Mouse (Mus musculus): ENCODE results near the gene Tgfbr3. TPM values are rescaled to one million over a fixed set of nuclear protein-coding genes. Genes with fewer than 3 reads are reported as not detected.

Tgfbr3 gene
- polyA plus RNA-seq, 1 experiment from 2014 or later: 6.6 TPM

DNA sequence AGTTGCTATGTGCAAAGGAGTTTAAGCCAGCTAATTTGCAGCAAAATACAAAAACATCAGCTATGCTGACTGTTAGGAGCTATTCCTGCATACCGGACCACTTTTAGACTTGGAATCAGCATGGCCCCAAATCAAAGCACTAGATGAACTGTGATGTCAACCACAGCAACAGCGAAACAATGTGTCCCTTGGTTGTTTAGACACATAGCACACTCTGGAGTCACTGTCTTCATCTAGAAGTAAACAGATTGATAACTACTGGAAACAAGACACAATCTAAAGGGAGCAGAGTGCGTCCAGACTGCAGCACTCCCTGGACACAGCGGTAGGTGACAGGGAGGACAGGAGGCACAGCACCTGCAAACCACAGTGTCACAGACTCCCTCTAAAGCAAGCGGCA is 110.2 kb downstream of the Tgfbr3 start:
- no peak overlapping the region for H3K4me2 ChIP-seq
- H3K4me1 ChIP-seq: no peaks in the 10 kb centered on the region
- WGBS: 85% methylated on average over 5 of the region's 5 CpGs
- H3K9ac ChIP-seq (replicated peaks): no peak overlapping the region
- H3K27me3 ChIP-seq (replicated peaks): no peaks in the 10 kb centered on the region
- no peaks in the 10 kb centered on the region for H3K36me3 ChIP-seq
- no peaks in the 10 kb centered on the region for H3K9me3 ChIP-seq (replicated peaks)
- no peak for ATAC-seq (ENCODE audit: low FRiP score)
- H3K4me3 ChIP-seq (replicated peaks): no peak overlapping the region
- H3K27ac ChIP-seq (replicated peaks): no peak overlapping the region

- H3K4me3 ChIP-seq (replicated peaks): no peak overlapping the region
- 43% methylated on average over 6 of the region's 6 CpGs for WGBS
- no peaks in the 10 kb centered on the region for H3K9me3 ChIP-seq (replicated peaks)
- H3K36me3 ChIP-seq: no peaks in the 10 kb centered on the region
- no peak overlapping the region for H3K27ac ChIP-seq (replicated peaks)
- no peak overlapping the region for H3K9ac ChIP-seq (replicated peaks)
- H3K27me3 ChIP-seq (replicated peaks): no peaks in the 10 kb centered on the region
- no peaks in the 10 kb centered on the region for H3K4me1 ChIP-seq
- H3K4me2 ChIP-seq: no peak overlapping the region
- no peak for ATAC-seq (ENCODE audit: low FRiP score)
Measured at GRCm38 (mm10) chr5:107177791-107178190, 111.6 kb downstream of the Tgfbr3 start.

DNA sequence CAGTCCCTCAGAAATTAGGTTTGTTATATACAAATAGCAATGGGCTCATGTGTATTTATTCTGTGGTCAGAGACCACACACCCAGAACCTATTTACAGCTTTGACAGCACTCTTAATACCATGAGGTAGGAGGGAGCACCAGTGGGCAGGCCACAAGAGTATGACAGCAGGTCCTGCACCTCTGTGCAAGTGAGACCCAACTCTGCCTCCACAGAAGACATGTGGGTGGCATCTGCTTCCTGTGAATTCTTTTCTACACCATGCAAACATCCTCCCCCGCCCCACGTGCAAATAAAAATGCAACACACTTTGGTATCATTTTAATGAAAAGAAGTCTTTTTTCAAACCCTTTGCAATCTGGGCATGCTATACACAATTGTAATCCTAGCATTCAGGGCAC is 112.2 kb downstream of the Tgfbr3 start:
- no peaks in the 10 kb centered on the region for H3K36me3 ChIP-seq
- no peak for ATAC-seq (ENCODE audit: low FRiP score)
- no peaks in the 10 kb centered on the region for H3K4me1 ChIP-seq
- H3K27ac ChIP-seq (replicated peaks): no peak overlapping the region
- H3K4me2 ChIP-seq: no peak overlapping the region
- no peaks in the 10 kb centered on the region for H3K9me3 ChIP-seq (replicated peaks)
- H3K4me3 ChIP-seq (replicated peaks): no peak overlapping the region
- H3K27me3 ChIP-seq (replicated peaks): no peaks in the 10 kb centered on the region
- no peak overlapping the region for H3K9ac ChIP-seq (replicated peaks)
- 78% methylated on average over 2 of the region's 2 CpGs for WGBS

DNA sequence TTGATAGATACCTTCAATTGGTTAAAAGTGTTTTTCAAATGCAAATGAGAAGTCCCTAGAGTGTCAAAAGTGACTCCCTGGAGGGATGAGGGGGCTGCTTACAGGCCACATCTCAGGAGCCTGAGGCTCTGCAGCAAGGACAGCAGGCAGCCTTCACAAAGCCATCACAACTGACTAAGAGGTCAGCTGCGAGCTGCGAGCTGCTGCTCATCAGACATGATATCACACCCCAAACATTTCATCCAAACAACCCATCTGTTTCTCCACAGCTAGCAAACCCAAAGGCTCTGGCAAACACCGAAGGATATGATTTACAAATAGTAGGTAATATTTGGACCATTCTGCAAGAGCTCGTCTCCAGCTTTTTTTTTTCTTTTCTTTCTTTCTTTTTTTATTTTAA is 112.6 kb downstream of the Tgfbr3 start:
- H3K27me3 ChIP-seq (replicated peaks): no peaks in the 10 kb centered on the region
- no peaks in the 10 kb centered on the region for H3K36me3 ChIP-seq
- no peak overlapping the region for H3K9ac ChIP-seq (replicated peaks)
- no peak overlapping the region for H3K4me3 ChIP-seq (replicated peaks)
- H3K9me3 ChIP-seq (replicated peaks): no peaks in the 10 kb centered on the region
- 43% methylated on average over 4 of the region's 4 CpGs for WGBS
- no peak for ATAC-seq (ENCODE audit: low FRiP score)
- H3K4me1 ChIP-seq: no peaks in the 10 kb centered on the region
- H3K4me2 ChIP-seq: no peak overlapping the region
- H3K27ac ChIP-seq (replicated peaks): no peak overlapping the region

- no peaks in the 10 kb centered on the region for H3K4me1 ChIP-seq
- H3K27ac ChIP-seq (replicated peaks): no peak overlapping the region
- H3K4me3 ChIP-seq (replicated peaks): no peak overlapping the region
- no peak for ATAC-seq (ENCODE audit: low FRiP score)
- no peaks in the 10 kb centered on the region for H3K36me3 ChIP-seq
- WGBS: 61% methylated on average over 4 of the region's 4 CpGs
- H3K4me2 ChIP-seq: no peak overlapping the region
- H3K9me3 ChIP-seq (replicated peaks): no peaks in the 10 kb centered on the region
- no peak overlapping the region for H3K9ac ChIP-seq (replicated peaks)
- H3K27me3 ChIP-seq (replicated peaks): no peaks in the 10 kb centered on the region
Measured at GRCm38 (mm10) chr5:107176196-107176595, 113.2 kb downstream of the Tgfbr3 start.

- Histone ChIP-seq H3K36me3 (no peaks in the 10 kb centered on the region), H3K27me3 (replicated peaks) (no peaks in the 10 kb centered on the region), H3K9me3 (replicated peaks) (no peaks in the 10 kb centered on the region), H3K27ac (replicated peaks) (no peak overlapping the region), H3K9ac (replicated peaks) (no peak overlapping the region), H3K4me1 (no peaks in the 10 kb centered on the region), H3K4me3 (replicated peaks) (no peak overlapping the region), H3K4me2 (no peak overlapping the region)
- no peak for ATAC-seq (ENCODE audit: low FRiP score)
Measured at GRCm38 (mm10) chr5:107174188-107174587, 115.2 kb downstream of the Tgfbr3 start.

- Histone ChIP-seq H3K9me3 (replicated peaks) (no peaks in the 10 kb centered on the region), H3K27ac (replicated peaks) (no peak overlapping the region), H3K9ac (replicated peaks) (no peak overlapping the region), H3K4me1 (no peaks in the 10 kb centered on the region), H3K4me2 (no peak overlapping the region), H3K36me3 (no peaks in the 10 kb centered on the region), H3K4me3 (replicated peaks) (no peak overlapping the region), H3K27me3 (replicated peaks) (no peaks in the 10 kb centered on the region)
- WGBS: 85% methylated on average over 2 of the region's 2 CpGs
- ATAC-seq (ENCODE audit: low FRiP score): no peak
Measured at GRCm38 (mm10) chr5:107173483-107173882, 115.9 kb downstream of the Tgfbr3 start.

GRCm38 (mm10) chr5:107171861-107172260 is 117.6 kb downstream of the Tgfbr3 start:
- 74% methylated on average over 7 of the region's 7 CpGs for WGBS
- Histone ChIP-seq H3K4me3 (replicated peaks) (no peak overlapping the region), H3K4me1 (peaks cover 13% of the 10 kb centered on the region), H3K9ac (replicated peaks) (no peak overlapping the region), H3K9me3 (replicated peaks) (no peaks in the 10 kb centered on the region), H3K27ac (replicated peaks) (no peak overlapping the region), H3K27me3 (replicated peaks) (no peaks in the 10 kb centered on the region), H3K4me2 (no peak overlapping the region), H3K36me3 (no peaks in the 10 kb centered on the region)
- no peak for ATAC-seq (ENCODE audit: low FRiP score)

DNA sequence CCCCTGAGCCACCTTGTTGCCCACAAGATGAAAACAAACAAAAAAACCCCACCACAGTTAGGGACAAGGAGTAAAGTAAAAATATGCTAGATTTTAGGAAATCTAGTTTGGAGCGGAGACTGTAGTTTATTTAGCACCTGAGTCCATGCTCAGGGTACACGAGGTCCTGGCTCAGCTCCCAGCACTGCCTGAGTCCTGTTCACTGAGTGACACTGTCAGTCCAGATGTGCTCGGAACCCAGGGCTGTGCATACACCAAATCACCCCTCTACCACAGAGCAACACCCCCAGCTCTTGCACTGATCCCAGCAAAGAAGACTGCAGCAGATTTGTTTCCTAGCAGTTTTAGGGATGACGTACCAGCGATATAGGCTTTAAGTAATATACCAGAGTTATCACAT is 119.6 kb downstream of the Tgfbr3 start:
- no peak overlapping the region for H3K9ac ChIP-seq (replicated peaks)
- no peaks in the 10 kb centered on the region for H3K9me3 ChIP-seq (replicated peaks)
- H3K4me2 ChIP-seq: no peak overlapping the region
- H3K4me1 ChIP-seq: peaks cover 14% of the 10 kb centered on the region
- H3K27me3 ChIP-seq (replicated peaks): no peaks in the 10 kb centered on the region
- H3K36me3 ChIP-seq: no peaks in the 10 kb centered on the region
- no peak overlapping the region for H3K4me3 ChIP-seq (replicated peaks)
- no peak for ATAC-seq (ENCODE audit: low FRiP score)
- WGBS: 82% methylated on average over 5 of the region's 5 CpGs
- H3K27ac ChIP-seq (replicated peaks): no peak overlapping the region

DNA sequence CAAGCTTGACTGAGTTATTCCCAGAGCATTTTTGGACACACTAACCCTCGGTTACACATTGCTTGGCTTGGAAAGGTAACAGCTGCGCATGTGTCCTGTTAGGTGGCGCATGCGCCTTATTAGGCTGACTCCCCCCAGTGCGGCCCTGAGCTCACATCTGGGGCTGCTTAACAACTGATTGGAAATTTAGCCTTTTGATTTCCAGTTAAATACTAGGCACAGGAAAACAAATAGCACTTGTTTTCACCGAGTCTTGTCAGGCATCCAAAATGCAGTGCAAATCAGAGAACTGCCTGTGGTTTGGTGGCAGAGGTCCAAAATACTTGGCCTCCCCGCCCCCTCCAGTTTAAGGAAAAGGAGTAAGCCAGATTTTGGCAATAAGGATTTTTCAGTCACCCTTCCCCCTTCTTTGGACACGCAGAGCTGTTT is 121.5 kb downstream of the Tgfbr3 start:
- Histone ChIP-seq H3K4me1 (peaks cover 14% of the 10 kb centered on the region), H3K27me3 (replicated peaks) (no peaks in the 10 kb centered on the region), H3K9me3 (replicated peaks) (no peaks in the 10 kb centered on the region), H3K36me3 (no peaks in the 10 kb centered on the region), H3K27ac (replicated peaks) (peak overlapping the region; percentile 33), H3K9ac (replicated peaks) (no peak overlapping the region), H3K4me3 (replicated peaks) (no peak overlapping the region), H3K4me2 (peak overlapping the region; percentile 41)
- peak; percentile 85 for ATAC-seq (ENCODE audit: low FRiP score)
- 34% methylated on average over 8 of the region's 8 CpGs for WGBS

- Histone ChIP-seq H3K9ac (replicated peaks) (no peak overlapping the region), H3K4me1 (peaks cover 14% of the 10 kb centered on the region), H3K4me3 (replicated peaks) (no peak overlapping the region), H3K27me3 (replicated peaks) (no peaks in the 10 kb centered on the region), H3K27ac (replicated peaks) (peak overlapping the region; percentile 33), H3K9me3 (replicated peaks) (no peaks in the 10 kb centered on the region), H3K36me3 (no peaks in the 10 kb centered on the region), H3K4me2 (peak overlapping the region; percentile 41)
- 57% methylated on average over 12 of the region's 12 CpGs for WGBS
- ATAC-seq (ENCODE audit: low FRiP score): no peak
Measured at GRCm38 (mm10) chr5:107167373-107167772, 122.1 kb downstream of the Tgfbr3 start.

DNA sequence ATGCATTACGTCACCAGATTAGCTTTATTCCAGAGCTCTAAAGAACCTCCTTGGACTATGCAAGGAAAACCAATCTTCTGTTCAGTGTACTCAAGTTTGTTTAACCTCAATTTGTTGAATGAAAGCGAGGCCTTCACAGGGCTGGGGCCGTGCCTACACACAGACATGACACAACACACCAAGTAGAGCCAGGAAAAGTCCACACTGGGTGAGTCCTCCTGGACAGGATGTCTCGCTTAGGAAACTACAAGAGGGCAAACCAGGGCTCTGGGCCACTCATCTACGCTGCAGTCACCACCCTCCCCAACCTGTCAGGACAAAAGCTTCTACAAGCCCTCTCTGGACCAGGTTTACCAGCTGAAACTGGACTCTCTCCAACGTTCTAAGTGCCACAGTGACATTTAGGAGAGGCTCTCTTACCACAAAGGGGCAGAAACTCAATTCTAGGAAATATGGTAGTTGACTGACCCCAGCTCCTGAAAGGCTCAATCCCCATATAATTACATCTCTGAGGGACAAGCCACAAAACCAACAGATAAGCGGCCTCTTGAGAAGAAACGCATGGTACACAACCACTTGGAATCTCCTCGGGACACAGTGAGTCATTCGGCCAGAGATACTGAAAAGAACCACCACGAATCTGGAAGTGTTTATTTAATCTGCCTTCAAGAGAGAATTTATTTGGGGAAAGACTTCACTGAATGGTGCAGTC is 122.6 kb downstream of the Tgfbr3 start:
- WGBS: 76% methylated on average over 11 of the region's 11 CpGs
- Histone ChIP-seq H3K9ac (replicated peaks) (no peak overlapping the region), H3K27me3 (replicated peaks) (no peaks in the 10 kb centered on the region), H3K9me3 (replicated peaks) (no peaks in the 10 kb centered on the region), H3K4me3 (replicated peaks) (no peak overlapping the region), H3K36me3 (no peaks in the 10 kb centered on the region), H3K4me1 (peaks cover 14% of the 10 kb centered on the region), H3K4me2 (peak overlapping the region; percentile 41), H3K27ac (replicated peaks) (peak overlapping the region; percentile 33; the same call in 1 of the 2 replicates)
- ATAC-seq (ENCODE audit: low FRiP score): no peak

Data from neural tube, embryonic 15.5 days (tissue).